Mouse (Mus musculus): ENCODE measurements at regions not wholly inside any gene's neighbourhood (a gene's known extent, or its start where the extent isn't known, plus 50 kb on each side); places are given as distances from the start of the nearest gene placed in this dataset.

DNA sequence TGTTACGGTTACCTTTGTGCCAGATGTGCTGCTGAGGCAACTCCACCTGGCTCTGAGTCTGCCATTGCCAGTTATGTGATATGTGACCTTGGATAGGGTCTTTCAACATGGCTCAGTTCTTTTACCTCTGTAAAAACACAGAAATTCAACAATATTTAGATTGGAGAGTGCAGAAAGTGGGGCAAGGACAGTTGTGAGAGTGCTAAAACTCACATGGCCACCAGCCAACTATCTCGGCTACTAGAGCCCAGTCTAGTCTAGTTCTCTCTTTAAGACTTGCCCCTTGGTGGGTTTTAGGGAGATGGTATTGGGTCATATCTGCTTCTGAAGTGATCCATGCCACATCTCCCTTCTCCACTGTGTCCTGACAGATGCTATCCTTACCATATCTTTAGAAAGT is 233.0 kb downstream of the Phf14 start:
- POLR2A ChIA-PET: interaction anchor here in 1 of 4 experiments (1.0 kb wide), 1 partner anchor 42 kb away, joined by 3 read pairs; no protein-coding TSS in a partner anchor
- CTCF ChIA-PET: interaction anchor here in 1 of 4 experiments (0.7 kb wide), 1 partner anchor 9 kb away, joined by 4 read pairs; no protein-coding TSS in a partner anchor

DNA sequence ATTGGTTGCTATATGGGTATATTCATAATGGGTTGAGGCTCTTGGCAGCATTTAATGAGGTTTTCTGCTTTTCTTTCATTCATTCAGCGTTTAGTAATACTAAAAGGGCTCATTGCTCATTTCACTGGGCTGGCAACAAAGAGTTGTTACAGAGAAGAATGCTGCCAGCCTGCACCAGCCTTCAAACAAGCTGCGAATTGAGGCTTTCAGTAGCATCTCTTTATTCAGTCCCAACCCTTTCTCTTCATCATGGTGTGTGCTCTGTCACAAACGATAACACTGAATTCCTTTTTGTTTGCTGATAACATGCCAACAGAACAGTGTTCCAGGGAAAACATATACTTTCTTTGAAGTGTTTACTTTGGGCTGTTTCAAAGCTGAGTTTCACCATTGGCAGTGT is 237.6 kb downstream of the Phf14 start:
- CTCF ChIA-PET: no interaction called here

DNA sequence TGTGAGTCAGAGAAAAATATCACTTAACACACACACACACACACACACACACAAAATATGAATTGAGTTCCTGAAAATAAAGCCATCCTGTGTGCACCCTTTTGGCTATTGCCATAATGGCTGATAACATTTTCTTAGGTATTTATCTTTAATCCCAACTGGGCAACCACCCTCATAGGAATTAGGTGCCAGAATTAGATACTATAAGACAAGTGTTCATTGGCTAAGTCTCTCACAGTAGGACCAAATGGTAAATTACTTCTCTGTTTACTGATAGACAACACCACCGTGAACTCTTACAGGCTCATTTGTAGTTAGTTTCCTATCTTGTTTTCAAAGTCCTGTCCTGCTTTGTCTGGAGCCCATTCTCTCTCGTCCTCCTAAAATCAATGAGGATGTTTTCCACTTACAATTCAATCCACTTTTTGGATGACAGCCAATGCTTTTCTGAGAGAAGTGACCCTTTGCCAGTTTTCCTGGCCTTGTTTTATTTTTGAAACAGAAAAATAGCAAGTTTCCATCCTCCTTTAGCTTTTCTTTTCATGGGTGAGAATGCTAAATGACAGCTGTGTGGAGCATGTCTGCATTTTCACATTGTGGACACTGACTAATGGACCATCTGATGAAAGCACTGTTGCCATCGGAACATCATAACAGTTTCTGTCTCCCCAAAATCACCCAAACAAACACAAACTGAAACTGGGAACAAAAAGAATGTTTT is 243.2 kb downstream of the Phf14 start:
- CTCF ChIA-PET: no interaction called here
- POLR2A ChIA-PET: no interaction called here

More for the DNA sequence above, 237.6 kb downstream of the Phf14 start:
- POLR2A ChIA-PET: no interaction called here

DNA sequence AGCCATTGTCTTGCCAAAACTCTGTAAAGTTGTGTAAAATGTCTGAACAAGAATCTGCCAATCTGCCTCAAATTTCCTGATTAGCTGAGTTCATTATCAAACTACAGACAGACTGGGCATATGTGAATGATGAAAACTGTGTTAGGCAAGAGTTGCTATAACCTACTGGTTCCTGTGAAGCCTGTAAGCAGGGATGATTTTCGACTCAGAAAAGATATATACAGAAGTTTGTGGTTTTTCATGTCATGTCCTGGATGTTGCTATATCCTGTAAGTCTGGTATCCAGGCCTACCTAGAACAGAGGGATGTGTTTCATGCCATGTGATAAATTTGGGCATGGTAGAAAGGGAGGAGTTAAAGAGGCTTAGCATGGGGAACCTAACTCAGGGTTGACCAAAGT is 256.4 kb downstream of the Phf14 start:
- ChIA-PET CTCF (no interaction called here), POLR2A (interaction anchor here in 1 of 4 experiments (0.7 kb wide), 1 partner anchor 35 kb away, joined by 3 read pairs; no protein-coding TSS in a partner anchor)

DNA sequence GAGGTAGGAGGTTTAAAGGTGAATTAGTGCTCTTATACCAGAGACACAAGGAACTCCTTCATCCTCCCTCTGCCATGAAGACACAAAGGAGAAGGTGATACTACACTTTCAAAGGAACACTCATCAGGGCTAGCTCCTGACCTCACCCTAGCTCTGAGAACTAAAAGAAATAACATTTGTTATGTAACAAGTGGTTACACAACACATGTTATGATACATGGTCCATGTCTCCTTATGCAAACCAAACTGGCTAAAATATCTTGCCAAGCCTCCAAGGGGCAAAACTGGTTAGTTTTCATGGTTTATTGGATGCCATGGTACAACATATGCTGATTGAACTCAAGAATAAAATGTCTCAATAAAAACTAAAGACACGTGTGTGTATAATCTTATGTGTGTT is 260.9 kb downstream of the Phf14 start:
- ChIA-PET POLR2A (no interaction called here), CTCF (no interaction called here)

DNA sequence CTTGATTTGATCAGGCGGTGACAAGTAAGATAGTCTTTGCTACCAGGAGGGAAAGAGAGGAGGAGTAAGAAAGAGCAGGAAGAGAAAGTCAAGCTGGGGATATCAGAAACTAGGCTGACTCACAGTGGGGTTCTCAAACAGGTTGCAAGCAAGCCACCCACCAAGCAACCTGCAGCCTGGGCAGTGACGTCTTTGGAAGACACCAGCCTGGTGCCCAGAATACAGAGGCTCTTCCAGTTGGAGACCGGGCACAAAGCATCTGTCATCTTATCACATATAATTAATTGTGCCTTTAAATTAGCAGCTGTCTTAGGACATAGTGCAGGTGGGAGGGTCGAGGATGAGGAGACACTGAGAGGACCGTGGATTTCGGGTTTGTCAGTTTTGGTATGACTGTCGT is 261.8 kb downstream of the Phf14 start:
- ChIA-PET CTCF (interaction anchor here in 1 of 4 experiments (0.6 kb wide), 1 partner anchor 1531 kb away, joined by 3 read pairs; no protein-coding TSS in a partner anchor), POLR2A (no interaction called here)

DNA sequence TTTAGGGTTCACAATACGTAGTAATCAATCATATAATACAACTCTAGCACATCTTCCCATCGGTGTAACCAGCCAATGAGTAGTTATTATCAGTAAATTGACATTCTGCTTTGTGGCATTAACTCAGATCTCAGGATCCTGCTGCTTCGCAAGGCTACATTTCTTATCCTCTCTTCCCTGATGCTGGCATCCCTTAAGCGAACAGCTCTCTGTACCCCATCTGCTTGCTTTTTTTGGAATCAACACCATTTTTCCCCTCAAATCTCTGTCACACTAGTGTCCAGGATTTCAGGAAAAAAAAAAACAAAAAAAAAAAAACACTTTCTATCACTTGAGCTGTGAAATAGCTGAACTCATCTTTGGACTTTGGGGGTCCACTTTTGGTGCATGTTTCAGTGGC is 263.1 kb downstream of the Phf14 start:
- ChIA-PET CTCF (no interaction called here), POLR2A (interaction anchor here in 1 of 4 experiments (0.7 kb wide), 3 partner anchors 12 to 218 kb away, joined by 3 to 4 read pairs (median 3); no protein-coding TSS in a partner anchor)

DNA sequence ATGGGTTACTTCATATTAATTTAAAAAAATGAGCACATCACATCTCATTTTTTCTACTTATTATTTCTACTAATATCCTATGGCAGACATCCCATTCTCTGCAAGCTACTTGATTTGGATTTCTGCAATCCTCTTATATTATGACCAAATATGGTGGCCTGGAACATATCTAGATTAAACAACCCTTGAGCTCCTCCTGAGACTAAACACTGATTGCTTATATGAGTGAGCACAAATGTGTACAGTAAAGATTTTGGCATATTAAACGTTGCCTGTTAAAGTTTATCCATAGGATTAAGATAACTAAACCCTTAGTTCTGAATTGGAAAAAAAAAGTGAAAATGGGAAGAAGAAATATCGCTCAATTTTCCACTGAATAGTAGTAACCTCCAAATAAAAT is 263.6 kb downstream of the Phf14 start:
- CTCF ChIA-PET: no interaction called here
- POLR2A ChIA-PET: interaction anchor here in 1 of 4 experiments (0.7 kb wide), 3 partner anchors 12 to 219 kb away, joined by 3 to 4 read pairs (median 3); no protein-coding TSS in a partner anchor

DNA sequence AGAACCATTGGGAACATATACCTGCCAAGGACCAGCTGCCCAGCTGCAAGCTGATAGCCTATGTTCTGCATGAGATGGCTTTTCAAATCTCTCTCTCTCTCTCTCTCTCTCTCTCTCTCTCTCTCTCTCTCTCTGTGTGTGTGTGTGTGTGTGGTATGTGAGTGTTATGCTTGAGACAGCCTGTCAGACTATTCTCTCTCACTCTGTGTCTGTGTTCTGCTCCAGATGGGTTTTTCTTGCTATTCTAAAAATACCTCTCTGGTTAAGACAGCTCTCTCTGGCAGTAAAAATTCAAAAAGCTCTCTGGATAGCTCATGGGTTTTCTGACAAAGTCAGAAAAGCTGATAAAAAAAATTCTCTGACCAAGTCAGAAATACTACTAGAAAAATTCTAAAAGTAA is 270.4 kb downstream of the Phf14 start:
- ChIA-PET CTCF (no interaction called here), POLR2A (no interaction called here)

DNA sequence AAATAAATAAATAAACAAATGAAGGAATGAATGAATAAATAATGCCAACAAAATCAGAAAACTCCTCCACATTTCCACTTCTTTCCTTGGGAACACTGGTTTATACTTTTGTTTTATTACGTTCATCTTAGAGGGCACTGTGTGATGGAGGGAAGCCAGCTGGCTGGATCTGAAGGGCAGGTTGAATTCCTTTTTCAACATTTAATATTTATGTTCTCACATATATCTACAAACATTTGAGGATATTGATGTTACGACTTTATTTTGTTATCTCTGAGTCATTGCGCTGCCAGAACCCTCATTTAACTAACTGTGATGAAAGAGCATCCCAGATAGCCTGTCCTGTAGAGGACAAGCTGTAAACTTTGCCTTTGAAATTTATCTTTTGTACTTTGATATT is 273.3 kb downstream of the Phf14 start:
- ChIA-PET CTCF (no interaction called here), POLR2A (interaction anchor here in 1 of 4 experiments (0.5 kb wide), 1 partner anchor 422 kb away, joined by 4 read pairs; no protein-coding TSS in a partner anchor)

DNA sequence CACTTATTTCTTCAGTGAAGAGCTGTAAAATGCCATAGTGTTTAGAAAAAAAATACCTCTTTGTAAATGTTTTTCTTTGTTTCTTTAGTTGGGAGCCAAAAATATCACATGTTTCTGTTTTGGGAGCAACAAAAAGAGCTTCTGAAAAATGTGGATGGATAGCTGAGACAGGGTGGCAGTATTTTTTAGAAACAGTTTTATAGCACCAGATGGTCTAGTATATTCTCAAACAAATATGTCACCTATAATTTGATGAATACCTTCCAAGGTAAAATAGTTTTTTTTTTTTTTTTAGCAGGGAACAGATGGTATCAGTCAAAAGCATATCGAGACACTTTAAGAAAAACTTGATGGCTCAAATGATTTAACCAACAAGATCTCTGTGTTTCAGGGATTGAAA is 302.6 kb downstream of the Phf14 start:
- CTCF ChIA-PET: no interaction called here
- POLR2A ChIA-PET: interaction anchor here in 1 of 4 experiments (1.4 kb wide), 1 partner anchor 10 kb away, joined by 3 read pairs; no protein-coding TSS in a partner anchor

DNA sequence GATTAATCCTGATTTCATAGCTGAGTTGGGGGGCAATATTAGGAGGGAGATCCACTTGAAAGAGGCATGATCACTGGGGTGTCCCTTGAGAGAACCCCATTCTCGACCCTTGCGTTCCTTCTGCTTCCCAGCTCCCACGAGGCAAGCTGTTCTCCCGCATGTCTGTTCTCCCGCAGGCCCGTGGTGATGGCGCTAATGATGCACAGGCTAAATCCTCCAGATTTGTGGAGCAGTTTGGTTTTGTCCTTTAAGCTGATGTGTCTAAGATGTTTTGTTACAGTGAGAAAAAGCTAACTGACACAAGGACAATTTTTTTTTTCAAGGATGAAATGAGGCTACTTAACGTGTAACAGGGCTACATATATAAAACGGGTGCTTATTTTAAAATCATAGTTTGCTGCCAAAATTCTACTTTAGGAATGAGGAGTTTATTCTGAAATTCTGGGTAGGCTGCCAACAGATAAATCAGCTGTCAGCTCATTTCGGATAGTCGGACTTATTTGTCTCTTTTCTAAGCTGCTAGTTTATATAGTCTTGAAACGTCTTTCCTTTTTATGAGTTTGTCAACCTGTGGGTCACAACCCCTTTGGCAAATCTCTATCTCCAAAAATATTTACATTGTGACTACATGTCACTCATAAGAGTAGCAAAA is 307.0 kb downstream of the Phf14 start:
- ChIA-PET POLR2A (interaction anchor here in 1 of 4 experiments (0.7 kb wide), 1 partner anchor 91 kb away, joined by 3 read pairs; no protein-coding TSS in a partner anchor), CTCF (no interaction called here)

DNA sequence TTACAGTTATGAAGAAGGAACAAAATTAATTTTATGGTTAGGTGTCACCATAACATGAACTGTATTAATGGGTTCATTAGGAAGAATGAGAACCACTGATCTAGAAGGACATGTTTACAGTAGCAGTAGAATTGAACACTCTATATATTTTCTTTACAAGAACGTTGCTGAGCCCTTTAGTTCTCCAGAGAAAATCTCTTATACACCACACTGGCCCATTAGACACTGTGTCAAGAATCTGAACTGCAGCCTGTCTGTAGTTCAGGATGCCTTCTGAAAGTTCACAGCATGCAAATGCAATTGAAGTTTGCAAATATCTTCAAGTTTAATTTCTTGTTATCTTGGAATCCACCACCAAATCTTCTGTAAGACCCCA is 307.6 kb downstream of the Phf14 start:
- POLR2A ChIA-PET: no interaction called here

DNA sequence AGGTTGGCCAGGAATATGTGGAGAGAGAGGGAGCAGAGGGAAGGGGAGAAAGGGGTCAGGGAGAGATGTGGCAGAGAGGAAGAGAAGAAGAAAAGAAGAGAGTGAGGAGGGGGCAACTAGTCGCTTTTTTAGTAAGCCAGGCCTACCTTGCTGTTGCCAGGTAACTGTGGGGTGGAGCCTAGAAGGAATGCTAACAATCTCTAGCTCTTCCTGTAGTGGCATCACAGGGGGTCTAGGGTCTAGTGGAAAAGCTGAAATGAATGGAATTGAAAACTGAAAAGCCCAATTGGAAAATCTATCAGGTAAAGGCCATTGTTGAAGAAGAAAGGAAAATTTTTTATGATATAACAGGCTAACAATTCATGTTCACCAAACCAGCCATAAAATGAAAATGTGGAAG is 336.5 kb downstream of the Phf14 start:
- POLR2A ChIA-PET: no interaction called here
- CTCF ChIA-PET: no interaction called here

More for the DNA sequence above, 307.6 kb downstream of the Phf14 start:
- CTCF ChIA-PET: no interaction called here

DNA sequence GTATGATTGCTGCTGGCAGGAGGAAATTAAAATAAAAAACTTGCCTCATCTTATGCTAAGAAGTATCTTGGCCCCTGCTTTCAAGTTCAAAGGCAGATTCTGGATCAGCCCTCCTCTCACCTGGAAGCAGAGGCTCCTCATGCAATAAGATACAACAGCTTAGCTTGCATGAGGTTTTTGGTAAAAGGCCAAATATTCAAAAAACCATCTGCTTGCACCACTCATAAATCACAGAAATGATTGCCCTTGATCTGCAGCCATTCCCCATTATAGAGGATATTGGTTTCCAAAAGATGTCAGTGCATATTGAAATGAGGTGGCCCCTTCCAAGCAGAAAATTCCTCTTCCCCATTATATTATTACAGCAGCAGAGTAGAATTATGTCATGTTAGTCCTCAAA is 340.4 kb downstream of the Phf14 start:
- ChIA-PET POLR2A (no interaction called here), CTCF (interaction anchor here in 1 of 4 experiments (0.6 kb wide), 1 partner anchor 122 kb away, joined by 9 read pairs; no protein-coding TSS in a partner anchor)

DNA sequence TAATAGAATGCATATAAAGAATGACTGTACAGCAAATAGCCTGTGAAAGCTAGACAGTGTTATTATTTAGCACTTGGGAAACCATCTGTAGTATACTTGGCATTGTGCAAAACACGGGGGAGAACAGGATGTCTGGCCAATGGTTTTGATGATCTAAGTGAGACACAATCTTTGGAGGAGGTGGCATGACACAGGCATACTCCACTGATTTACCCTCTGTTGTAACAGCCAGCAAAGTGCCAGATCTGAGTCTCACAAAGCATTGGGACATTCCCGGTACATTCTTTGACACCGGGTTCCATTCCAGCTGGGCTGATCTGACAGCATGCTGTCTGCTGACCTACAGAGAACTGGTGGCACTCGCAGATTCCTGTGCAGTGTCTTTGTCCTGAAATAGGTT is 341.0 kb downstream of the Phf14 start:
- POLR2A ChIA-PET: no interaction called here

DNA sequence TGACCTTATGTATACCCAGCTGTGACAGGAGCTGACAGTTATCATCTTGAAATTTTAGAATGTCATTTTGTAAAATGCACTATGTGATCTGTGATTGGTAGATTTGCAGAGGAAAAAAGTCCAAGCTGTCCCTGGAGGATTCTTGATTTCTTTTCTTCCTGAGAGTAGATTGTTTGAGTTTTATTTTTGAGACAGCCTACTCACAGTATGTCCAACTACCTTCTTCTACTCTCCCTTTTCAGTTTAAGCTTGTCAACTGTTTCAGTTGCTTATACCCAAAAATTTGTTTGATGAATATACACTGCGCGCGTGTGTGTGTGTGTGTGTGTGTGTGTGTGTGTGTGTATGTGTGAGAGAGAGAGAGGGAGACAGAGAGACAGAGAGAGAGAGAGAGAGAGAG is 346.9 kb downstream of the Phf14 start:
- CTCF ChIA-PET: no interaction called here
- POLR2A ChIA-PET: no interaction called here

More for the DNA sequence above, 341.0 kb downstream of the Phf14 start:
- CTCF ChIA-PET: no interaction called here

DNA sequence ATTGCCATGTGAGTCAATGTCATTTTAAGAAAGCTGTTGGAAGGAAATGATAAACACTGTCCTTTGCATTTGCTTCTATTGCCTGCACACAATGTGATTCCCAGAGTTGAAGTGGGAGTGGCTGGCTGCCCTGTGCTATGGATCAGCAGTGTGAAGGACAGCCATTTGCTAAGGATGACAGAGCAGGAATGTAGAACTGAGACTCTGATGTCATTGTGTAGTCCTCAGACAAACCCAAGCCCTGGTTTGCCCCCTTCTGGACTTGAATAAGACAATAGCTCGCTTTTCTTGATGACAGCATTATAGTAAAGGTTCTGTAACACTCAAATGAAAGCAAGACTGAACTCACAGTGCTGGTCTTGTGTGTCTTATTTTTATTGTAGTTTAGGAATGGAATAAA is 347.8 kb downstream of the Phf14 start:
- CTCF ChIA-PET: no interaction called here
- POLR2A ChIA-PET: interaction anchor here in 1 of 4 experiments (0.6 kb wide), 1 partner anchor 747 kb away, joined by 4 read pairs; no protein-coding TSS in a partner anchor

DNA sequence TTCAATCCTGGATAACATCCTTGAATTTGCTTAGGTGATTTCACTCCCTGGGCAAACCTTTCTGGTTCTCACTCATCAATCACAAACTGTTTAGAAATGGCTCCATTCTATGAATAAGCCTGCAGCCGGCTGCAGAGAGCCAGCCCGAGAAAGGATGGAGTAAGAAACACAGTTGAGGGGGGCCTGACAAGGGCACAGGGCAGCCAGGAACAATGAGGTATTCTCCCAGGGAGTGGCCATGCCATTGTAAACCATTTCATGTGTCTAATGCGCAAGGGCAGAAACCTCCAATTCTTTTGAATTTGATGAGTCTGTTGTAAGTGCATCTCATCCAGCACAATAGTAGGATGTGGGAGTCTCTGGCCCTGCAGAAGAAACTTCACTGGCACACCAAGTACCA is 350.7 kb downstream of the Phf14 start:
- ChIA-PET POLR2A (no interaction called here), CTCF (interaction anchor here in 1 of 4 experiments (0.5 kb wide), 1 partner anchor 59 kb away, joined by 3 read pairs; no protein-coding TSS in a partner anchor)

DNA sequence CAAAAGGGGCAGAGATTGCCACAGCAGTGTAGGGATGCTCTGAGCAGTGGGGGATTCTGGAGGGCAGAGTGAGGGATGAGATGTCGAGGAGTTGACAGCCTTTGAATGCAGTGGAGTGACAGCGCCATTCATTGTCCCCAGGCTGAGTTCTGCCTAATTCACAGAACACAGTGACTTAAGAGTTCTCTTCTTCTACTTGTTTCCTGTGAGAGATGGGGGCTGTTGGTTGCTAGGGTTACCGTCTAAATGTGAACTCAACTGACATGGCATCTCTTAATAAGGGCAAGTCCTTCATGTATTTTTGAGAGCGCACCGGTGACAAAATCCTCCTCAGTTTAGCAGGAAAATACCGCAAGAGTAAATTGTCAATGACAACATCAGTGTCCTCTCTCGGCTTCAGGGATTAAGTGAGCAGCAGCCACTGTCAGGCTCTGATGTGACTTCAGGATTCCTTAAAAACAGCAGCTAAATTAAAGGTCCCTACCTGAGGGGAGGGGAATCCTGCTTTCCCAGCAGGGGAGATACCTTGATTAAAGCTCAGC is 351.4 kb downstream of the Phf14 start:
- CTCF ChIA-PET: no interaction called here
- POLR2A ChIA-PET: no interaction called here

DNA sequence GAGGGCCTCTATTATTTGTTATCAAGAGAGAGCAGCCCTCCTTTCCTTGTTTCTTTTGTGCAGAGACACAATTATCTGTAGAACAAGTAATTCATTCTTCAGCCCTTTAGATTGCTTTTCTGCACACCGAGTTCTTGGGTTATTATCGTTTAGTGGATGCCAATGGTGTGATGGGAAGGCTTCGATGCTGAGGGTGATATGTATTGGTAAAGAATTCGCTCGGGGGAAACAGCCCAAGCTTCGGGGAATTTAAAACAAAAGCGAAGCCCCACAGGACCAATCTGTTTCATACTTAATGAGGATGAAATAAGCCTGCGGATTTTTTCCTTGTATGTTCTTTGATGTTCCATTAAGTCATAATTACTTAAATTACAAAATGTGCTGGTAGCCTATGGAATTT is 352.0 kb downstream of the Phf14 start:
- POLR2A ChIA-PET: no interaction called here
- CTCF ChIA-PET: no interaction called here

All from embryonic stem cell, embryonic (primary cell).